Mouse (Mus musculus): ENCODE measurements around the gene Icam4.

- no peak for TF ChIP-seq TAL1 (IDR thresholded peaks at IDR 0.05; ENCODE audit: low read length)
- TF ChIP-seq NRF1 (IDR thresholded peaks at IDR 0.05; ENCODE audit: insufficient read depth, low read depth, low read length, poor library complexity, severe bottlenecking): no peak
- TF ChIP-seq POLR2A (IDR thresholded peaks at IDR 0.05; ENCODE audit: control insufficient read depth in 1 of 2, insufficient read depth in 1 of 2, low read depth in 1 of 2, low read length in 2 of 2, poor library complexity in 1 of 2): no peak
- no peak for TF ChIP-seq MAX (IDR thresholded peaks at IDR 0.05; ENCODE audit: low read length)
- no peak for TF ChIP-seq CTCF (IDR thresholded peaks at IDR 0.05 in 2 of 3, conservative IDR thresholded peaks at IDR 0.05 in 1 of 3; ENCODE audit: control insufficient read depth in 1 of 3, insufficient read depth in 1 of 3, low read depth in 2 of 3, low read length in 3 of 3, poor library complexity in 1 of 3, severe bottlenecking in 1 of 3)
Measured at GRCm38 (mm10) chr9:21033136-21033535, 4.0 kb downstream of the Icam4 start.
